In genomic region chr16:90402292-90402691, GRCm38 (mm10) we compare ENCODE assay signal across 25 mouse cellular contexts. TPM values are rescaled to one million over a fixed set of nuclear protein-coding genes. Genes with fewer than 3 reads are reported as not detected.
DNase-seq lines count a peak whose midpoint lies in the region; ATAC-seq and TF ChIP-seq lines count a peak whose summit lies in the region.
"Had no signal": no experiment of that assay in that cellular context is flagged by ENCODE, and none has a peak within 500 bp of the region (broad histone marks: within the 10 kb centered on the region; RNA-seq: fewer than 3 reads in every experiment).

No protein-coding gene starts in this region.

- no peak for TF ChIP-seq CTCF in liver, postnatal 0 days (IDR thresholded peaks at IDR 0.05; ENCODE audit: low read depth)

- no peaks in the 10 kb centered on the region for H3K9me3 ChIP-seq in kidney, embryonic 15.5 days (replicated peaks)
- no peaks in the 10 kb centered on the region for H3K9me3 ChIP-seq in liver, postnatal 0 days (ENCODE audit: low read length)
- H3K9me3 ChIP-seq in liver, embryonic 12.5 days (replicated peaks): no peaks in the 10 kb centered on the region
- H3K9me3 ChIP-seq in embryonic facial prominence, embryonic 13.5 days: no peaks in the 10 kb centered on the region
- no peaks in the 10 kb centered on the region for H3K9me3 ChIP-seq in intestine, embryonic 16.5 days (ENCODE audit: control insufficient read depth, low read length)
- H3K9me3 ChIP-seq: forebrain, embryonic 13.5 days; hindbrain, embryonic 12.5 days; limb, embryonic 13.5 days; megakaryocyte, embryonic 14.5 days; stomach, embryonic 15.5 days had no signal

- H3K4me1 ChIP-seq in kidney, embryonic 15.5 days: peaks cover 60% of the 10 kb centered on the region
- H3K4me1 ChIP-seq in liver, postnatal 0 days (ENCODE audit: insufficient read depth): peaks cover 11% of the 10 kb centered on the region
- peaks cover 22% of the 10 kb centered on the region; the same call in 1 of the 2 replicates for H3K4me1 ChIP-seq in liver, embryonic 12.5 days
- peaks cover 68% of the 10 kb centered on the region for H3K4me1 ChIP-seq in embryonic facial prominence, embryonic 13.5 days
- peaks cover 30% of the 10 kb centered on the region for H3K4me1 ChIP-seq in intestine, embryonic 16.5 days (ENCODE audit: control insufficient read depth, insufficient read depth, low read length)
- H3K4me1 ChIP-seq: megakaryocyte, embryonic 14.5 days had no signal

- no peak overlapping the region for H3K4me3 ChIP-seq in kidney, embryonic 15.5 days (replicated peaks)
- no peak overlapping the region for H3K4me3 ChIP-seq in liver, postnatal 0 days (ENCODE audit: low read depth, low read length)
- no peak overlapping the region for H3K4me3 ChIP-seq in liver, embryonic 12.5 days
- H3K4me3 ChIP-seq in embryonic facial prominence, embryonic 13.5 days: no peak overlapping the region
- no peak overlapping the region for H3K4me3 ChIP-seq in intestine, embryonic 16.5 days (ENCODE audit: low read length)
- H3K4me3 ChIP-seq: forebrain, embryonic 13.5 days; hindbrain, embryonic 12.5 days; limb, embryonic 13.5 days; megakaryocyte, embryonic 14.5 days; stomach, embryonic 15.5 days had no signal

- H3K27ac ChIP-seq in kidney, embryonic 15.5 days: peak overlapping the region; percentile 69
- H3K27ac ChIP-seq in liver, postnatal 0 days (ENCODE audit: low read depth): no peak overlapping the region
- H3K27ac ChIP-seq in liver, embryonic 12.5 days: no peak overlapping the region
- H3K27ac ChIP-seq in embryonic facial prominence, embryonic 13.5 days: peak overlapping the region; percentile 84
- H3K27ac ChIP-seq in intestine, embryonic 16.5 days (ENCODE audit: low read length): peak overlapping the region; percentile 56
- H3K27ac ChIP-seq: forebrain, embryonic 13.5 days; hindbrain, embryonic 12.5 days; limb, embryonic 13.5 days; stomach, embryonic 15.5 days had no signal

- H3K4me2 ChIP-seq in kidney, embryonic 15.5 days: no peak overlapping the region
- H3K4me2 ChIP-seq in liver, postnatal 0 days (ENCODE audit: low read depth, low read length): 0 out of 2 replicates have a peak overlapping the region, but pooled peaks have one; percentile 6
- H3K4me2 ChIP-seq in liver, embryonic 12.5 days: no peak overlapping the region
- H3K4me2 ChIP-seq in embryonic facial prominence, embryonic 13.5 days: no peak overlapping the region
- no peak overlapping the region for H3K4me2 ChIP-seq in intestine, embryonic 16.5 days (ENCODE audit: low read depth, low read length)
- H3K4me2 ChIP-seq: forebrain, embryonic 13.5 days; hindbrain, embryonic 12.5 days; stomach, embryonic 15.5 days had no signal

- no peak for ATAC-seq in kidney, embryonic 15.5 days (replicated peaks; ENCODE audit: low FRiP score)
- ATAC-seq in liver, postnatal 0 days: no peak
- no peak for ATAC-seq in liver, embryonic 12.5 days
- no peak for ATAC-seq in embryonic facial prominence, embryonic 13.5 days (ENCODE audit: insufficient number of reproducible peaks, insufficient read depth, low FRiP score, low TSS enrichment, low read depth)
- peak; percentile 73 for ATAC-seq in intestine, embryonic 16.5 days
- ATAC-seq: activated CD4-positive, CD25-positive, alpha-beta regulatory T cell, adult 4 months; forebrain, embryonic 13.5 days had no signal

- DNase-seq in kidney, adult 8-10 months: no peak
- no peak for DNase-seq in liver, postnatal 0 days
- DNase-seq in B cell, adult 2 months: no peak
- DNase-seq: adrenal gland, postnatal 25 days; cerebellum, adult 11-12 months; cerebellum, postnatal 25 days; embryo, embryonic 11 days; gastrocnemius, postnatal 10 days; heart, postnatal 14 days; lung, postnatal 10 days; midbrain, embryonic 14.5 days; right cerebral cortex, postnatal 14 days; thymus, adult 18-20 months; thymus, postnatal 4 days had no signal

- WGBS in kidney, embryonic 15.5 days: 53% methylated on average over 7 of the region's 7 CpGs
- WGBS in liver, postnatal 0 days (ENCODE audit: insufficient replicate concordance): 59% methylated on average over 7 of the region's 7 CpGs
- 61% methylated on average over 7 of the region's 7 CpGs for WGBS in liver, embryonic 12.5 days (ENCODE audit: insufficient replicate concordance)
- 71% methylated on average over 7 of the region's 7 CpGs for WGBS in embryonic facial prominence, embryonic 13.5 days
- 54% methylated on average over 7 of the region's 7 CpGs for WGBS in intestine, embryonic 16.5 days

- no peaks in the 10 kb centered on the region for H3K27me3 ChIP-seq in kidney, embryonic 15.5 days
- no peaks in the 10 kb centered on the region for H3K27me3 ChIP-seq in liver, postnatal 0 days (ENCODE audit: insufficient read depth, low read length)
- H3K27me3 ChIP-seq in liver, embryonic 12.5 days (replicated peaks): peaks cover 4% of the 10 kb centered on the region; the same call in 1 of the 2 replicates
- H3K27me3 ChIP-seq in embryonic facial prominence, embryonic 13.5 days: no peaks in the 10 kb centered on the region
- no peaks in the 10 kb centered on the region for H3K27me3 ChIP-seq in intestine, embryonic 16.5 days (replicated peaks; ENCODE audit: control insufficient read depth, insufficient read depth, low read length)
- H3K27me3 ChIP-seq: forebrain, embryonic 13.5 days; hindbrain, embryonic 12.5 days; limb, embryonic 13.5 days; stomach, embryonic 15.5 days had no signal

- TF ChIP-seq EP300 in liver, postnatal 0 days (IDR thresholded peaks at IDR 0.05; ENCODE audit: low read depth): no peak

- H3K36me3 ChIP-seq in kidney, embryonic 15.5 days: 0 out of 2 replicates have a peak, but pooled peaks cover 4% of the 10 kb centered on the region
- H3K36me3 ChIP-seq in liver, postnatal 0 days (replicated peaks; ENCODE audit: insufficient read depth, low read length): no peaks in the 10 kb centered on the region
- H3K36me3 ChIP-seq in liver, embryonic 12.5 days: no peaks in the 10 kb centered on the region
- H3K36me3 ChIP-seq in embryonic facial prominence, embryonic 13.5 days: peaks cover 3% of the 10 kb centered on the region; the same call in 1 of the 2 replicates
- no peaks in the 10 kb centered on the region for H3K36me3 ChIP-seq in intestine, embryonic 16.5 days (ENCODE audit: control insufficient read depth, insufficient read depth, low read length)
- H3K36me3 ChIP-seq: G1E; hindbrain, embryonic 12.5 days; stomach, embryonic 15.5 days had no signal

- H3K9ac ChIP-seq in kidney, embryonic 15.5 days: no peak overlapping the region
- no peak overlapping the region for H3K9ac ChIP-seq in liver, postnatal 0 days (replicated peaks)
- H3K9ac ChIP-seq in liver, embryonic 12.5 days: no peak overlapping the region
- H3K9ac ChIP-seq in embryonic facial prominence, embryonic 13.5 days: no peak overlapping the region
- H3K9ac ChIP-seq in intestine, embryonic 16.5 days (ENCODE audit: low read depth, low read length): no peak overlapping the region
- H3K9ac ChIP-seq: forebrain, embryonic 13.5 days; hindbrain, embryonic 12.5 days; limb, embryonic 13.5 days; stomach, embryonic 15.5 days had no signal

RNA-seq across cellular contexts. Expression of gene Hunk, which starts 16.5 kb away (rescaled TPM):
- polyA plus RNA-seq in kidney, embryonic 15.5 days (2015; fragmentation: Nextera tagmentation; extraction: Ambion mirVana): 11.8 and 13.5 TPM in 2 replicates
- polyA plus RNA-seq in liver, postnatal 0 days (2015; fragmentation: Nextera tagmentation; extraction: Ambion mirVana): 1.1 and 1.2 TPM in 2 replicates
- polyA plus RNA-seq in liver, embryonic 12.5 days (2016; fragmentation: Nextera tagmentation; extraction: Ambion mirVana): 2.6 and 2.8 TPM in 2 replicates
- 18.7 and 19.0 TPM in 2 replicates for polyA plus RNA-seq in embryonic facial prominence, embryonic 13.5 days (2015; fragmentation: Nextera tagmentation; extraction: Ambion mirVana)
- 4.2 and 5.1 TPM in 2 replicates for polyA plus RNA-seq in intestine, embryonic 16.5 days (2015; fragmentation: Nextera tagmentation; extraction: Ambion mirVana)
- polyA plus RNA-seq: G1E had no signal

Comparison
In these comparisons a context has a peak if more than half of its experiments do, and no peak if none do; other contexts are left out.
1. H3K27ac ChIP-seq: peak in kidney, embryonic 15.5 days (single experiment), embryonic facial prominence, embryonic 13.5 days (single experiment) and intestine, embryonic 16.5 days (single experiment); none in liver, postnatal 0 days (single experiment) and liver, embryonic 12.5 days (single experiment).